Mouse (Mus musculus) lung, adult 2 months (tissue): ENCODE measurements around the gene Olfr1043.

Source experiments
- CTCF ChIP-seq: fragments of 200-500 bp; IDR thresholded peaks from 2 replicates; pipeline ENCODE4 v1.5.1; 2011; ENCODE audit warnings: mild to moderate bottlenecking, low read length, control low read depth; ENCODE audit not compliant: insufficient read depth
- POLR2A ChIP-seq: fragments of 200-500 bp; IDR thresholded peaks from 2 replicates; pipeline ENCODE4 v1.6.1; 2011; ENCODE audit warnings: low read depth, mild to moderate bottlenecking, control low read depth, low read length, borderline replicate concordance; ENCODE audit errors: extremely low read depth

- no peak for TF ChIP-seq POLR2A
- TF ChIP-seq CTCF: no peak
Measured at GRCm38 (mm10) chr2:86177720-86178119, 10.4 kb upstream of the Olfr1043 start, which contains the start of gene Olfr1044.
